Mouse (Mus musculus): ENCODE results near the gene Cd274. TPM values are rescaled to one million over a fixed set of nuclear protein-coding genes. Genes with fewer than 3 reads are reported as not detected.

Cd274 gene
- polyA plus RNA-seq, 1 experiment from 2014 or later, result 5.2 TPM

GRCm38 (mm10) chr19:29344868-29345267 is 22.4 kb upstream of the Cd274 start:
- DNase-seq (ENCODE audit: low read depth, low spot score) (no peak), ATAC-seq (no peak)
- ChIA-PET CTCF (interaction anchor here (1.0 kb wide), 2 partner anchors 11 to 20 kb away, joined by 3 read pairs; no protein-coding TSS in a partner anchor), POLR2A (no interaction called here)
- in situ Hi-C loops (cut with MboI; ENCODE audit: low pct_unique_long_range_greater_than_20kb), result no loop called here
- no peak for TF ChIP-seq CTCF (IDR thresholded peaks at IDR 0.05)
- H3K27me3 ChIP-seq, result no peaks in the 10 kb centered on the region

- in situ Hi-C loops (cut with MboI; ENCODE audit: low pct_unique_long_range_greater_than_20kb), result no loop called here
- H3K27me3 ChIP-seq, result no peaks in the 10 kb centered on the region
- no peak for DNase-seq (ENCODE audit: low read depth, low spot score)
- ChIA-PET CTCF (interaction anchor here (1.0 kb wide), 2 partner anchors 10 to 19 kb away, joined by 3 read pairs; no protein-coding TSS in a partner anchor), POLR2A (no interaction called here)
- no peak for ATAC-seq
- TF ChIP-seq CTCF (IDR thresholded peaks at IDR 0.05), result no peak
Observed at GRCm38 (mm10) chr19:29345636-29346035, 21.6 kb upstream of the Cd274 start.

- peak; percentile 26 for ATAC-seq
Observed at GRCm38 (mm10) chr19:29350991-29351390, 16.3 kb upstream of the Cd274 start.

GRCm38 (mm10) chr19:29354895-29355877 is 12.1 kb upstream of the Cd274 start:
- no peaks in the 10 kb centered on the region for H3K27me3 ChIP-seq
- TF ChIP-seq CTCF (IDR thresholded peaks at IDR 0.05), result peak; percentile 97
- ATAC-seq (peak; percentile 62), DNase-seq (ENCODE audit: low read depth, low spot score) (no peak)
- POLR2A ChIA-PET, result interaction anchor here (0.6 kb wide), 2 partner anchors 147 to 695 kb away, joined by 4 to 6 read pairs; no protein-coding TSS in a partner anchor
- in situ Hi-C loops (cut with MboI; ENCODE audit: low pct_unique_long_range_greater_than_20kb), result loop anchor here (5.0 kb wide), 4 partner anchors 103 to 578 kb away; partner anchors contain the start of gene Jak2
- CTCF ChIA-PET, result interaction anchor here (1.0 to 3.8 kb wide), 19 partner anchors 10 to 392 kb away, joined by 3 to 38 read pairs (median 4); partner anchors contain the start of genes Cd274, Plgrkt and Plpp6

More at GRCm38 (mm10) chr19:29350991-29351390, 16.3 kb upstream of the Cd274 start:
- no peaks in the 10 kb centered on the region for H3K27me3 ChIP-seq
- TF ChIP-seq CTCF (IDR thresholded peaks at IDR 0.05), result no peak
- POLR2A ChIA-PET, result interaction anchor here (0.7 kb wide), 1 partner anchor 17 kb away, joined by 3 read pairs; no protein-coding TSS in a partner anchor
- no peak for DNase-seq (ENCODE audit: low read depth, low spot score)
- in situ Hi-C loops (cut with MboI; ENCODE audit: low pct_unique_long_range_greater_than_20kb), result loop anchor here (5.0 kb wide), 3 partner anchors 99 to 574 kb away; partner anchors contain the start of gene Jak2
- CTCF ChIA-PET, result interaction anchor here (0.9 to 1.3 kb wide), 2 partner anchors 45 to 101 kb away, joined by 3 read pairs; no protein-coding TSS in a partner anchor

GRCm38 (mm10) chr19:29356281-29356680 is 11.0 kb upstream of the Cd274 start:
- no peaks in the 10 kb centered on the region for H3K27me3 ChIP-seq
- ChIA-PET CTCF (interaction anchor here (1.1 to 3.8 kb wide), 14 partner anchors 11 to 393 kb away, joined by 3 to 38 read pairs (median 4); partner anchors contain the start of genes Cd274, Plgrkt and Plpp6), POLR2A (interaction anchor here (0.6 kb wide), 1 partner anchor 146 kb away, joined by 6 read pairs; no protein-coding TSS in a partner anchor)
- ATAC-seq (no peak), DNase-seq (ENCODE audit: low read depth, low spot score) (no peak)
- in situ Hi-C loops (cut with MboI; ENCODE audit: low pct_unique_long_range_greater_than_20kb), result loop anchor here (5.0 kb wide), 1 partner anchor 379 kb away; no protein-coding TSS in a partner anchor
- no peak for TF ChIP-seq CTCF (IDR thresholded peaks at IDR 0.05)

- no peaks in the 10 kb centered on the region for H3K27me3 ChIP-seq
- no peak for TF ChIP-seq CTCF (IDR thresholded peaks at IDR 0.05)
- CTCF ChIA-PET, result no interaction called here
- POLR2A ChIA-PET, result no interaction called here
- DNase-seq (ENCODE audit: low read depth, low spot score), result no peak
- in situ Hi-C loops (cut with MboI; ENCODE audit: low pct_unique_long_range_greater_than_20kb), result no loop called here
- no peak for ATAC-seq
Observed at GRCm38 (mm10) chr19:29360251-29360650, 7.0 kb upstream of the Cd274 start.

GRCm38 (mm10) chr19:29361468-29362130 is 5.7 kb upstream of the Cd274 start:
- ChIA-PET POLR2A (no interaction called here), CTCF (interaction anchor here (0.7 to 2.3 kb wide), 3 partner anchors 132 to 297 kb away, joined by 3 to 7 read pairs (median 3); no protein-coding TSS in a partner anchor)
- DNase-seq (ENCODE audit: low read depth, low spot score) (peak; percentile 58), ATAC-seq (peak; percentile 100)
- no peaks in the 10 kb centered on the region for H3K27me3 ChIP-seq
- no peak for TF ChIP-seq CTCF (IDR thresholded peaks at IDR 0.05)
- in situ Hi-C loops (cut with MboI; ENCODE audit: low pct_unique_long_range_greater_than_20kb), result no loop called here

GRCm38 (mm10) chr19:29362173-29362930 is 4.9 kb upstream of the Cd274 start:
- ATAC-seq (no peak), DNase-seq (ENCODE audit: low read depth, low spot score) (no peak)
- CTCF ChIA-PET, result interaction anchor here (0.7 to 2.3 kb wide), 3 partner anchors 131 to 298 kb away, joined by 3 to 7 read pairs (median 3); no protein-coding TSS in a partner anchor
- H3K27me3 ChIP-seq, result no peaks in the 10 kb centered on the region
- in situ Hi-C loops (cut with MboI; ENCODE audit: low pct_unique_long_range_greater_than_20kb), result no loop called here
- POLR2A ChIA-PET, result no interaction called here
- TF ChIP-seq CTCF (IDR thresholded peaks at IDR 0.05), result no peak

GRCm38 (mm10) chr19:29363557-29363956 is 3.7 kb upstream of the Cd274 start:
- H3K27me3 ChIP-seq, result no peaks in the 10 kb centered on the region
- ATAC-seq (no peak), DNase-seq (ENCODE audit: low read depth, low spot score) (no peak)
- POLR2A ChIA-PET, result no interaction called here
- CTCF ChIA-PET, result interaction anchor here (1.0 to 2.3 kb wide), 2 partner anchors 138 kb away, joined by 3 to 7 read pairs; no protein-coding TSS in a partner anchor
- in situ Hi-C loops (cut with MboI; ENCODE audit: low pct_unique_long_range_greater_than_20kb), result no loop called here
- no peak for TF ChIP-seq CTCF (IDR thresholded peaks at IDR 0.05)

All from Patski (cell line).